Mouse (Mus musculus) adrenal gland, postnatal 25 days (tissue): ENCODE measurements around the gene Filip1l. TPM values are rescaled to one million over a fixed set of nuclear protein-coding genes. Genes with fewer than 3 reads are reported as not detected.
A peak's percentile ranks its signal among the peaks of the same experiment; 100 is the strongest.

Experiments
- DNase-seq: peaks from one replicate; pipeline ENCODE4 v3.0.0; 2021; ENCODE audit warnings: mixed read lengths
- total RNA-seq: library from RNA; stranded (reverse); gene quantifications from 2 replicates; pipeline ENCODE4 v1.2.3, GENCODE M21; 2021

The Filip1l gene
- total RNA-seq, 1 experiment from 2014 or later, result 15.5 TPM

- DNase-seq, result no peak
Measured at GRCm38 (mm10) chr16:57397845-57398244, 45.0 kb downstream of the Filip1l start.

- DNase-seq, result peak; percentile 68
Measured at GRCm38 (mm10) chr16:57398387-57399214, 45.7 kb downstream of the Filip1l start.

GRCm38 (mm10) chr16:57399566-57399965, 46.7 kb downstream of the Filip1l start:
- no peak for DNase-seq

- no peak for DNase-seq
Measured at GRCm38 (mm10) chr16:57401702-57402101, 48.8 kb downstream of the Filip1l start.

GRCm38 (mm10) chr16:57402910-57403309, 50.0 kb downstream of the Filip1l start:
- no peak for DNase-seq

- no peak for DNase-seq
Measured at GRCm38 (mm10) chr16:57403825-57404224, 50.9 kb downstream of the Filip1l start.

- DNase-seq, result no peak
Measured at GRCm38 (mm10) chr16:57412766-57413165, 59.9 kb downstream of the Filip1l start.

GRCm38 (mm10) chr16:57416049-57416448, 63.2 kb downstream of the Filip1l start:
- no peak for DNase-seq

- no peak for DNase-seq
Measured at GRCm38 (mm10) chr16:57417017-57417416, 64.1 kb downstream of the Filip1l start.

- DNase-seq, result no peak
Measured at GRCm38 (mm10) chr16:57417955-57418354, 65.1 kb downstream of the Filip1l start.

GRCm38 (mm10) chr16:57419332-57419731, 66.4 kb downstream of the Filip1l start:
- no peak for DNase-seq

- DNase-seq, result no peak
Measured at GRCm38 (mm10) chr16:57419881-57420280, 67.0 kb downstream of the Filip1l start.

- DNase-seq, result no peak
Measured at GRCm38 (mm10) chr16:57420773-57421556, 68.1 kb downstream of the Filip1l start.

- DNase-seq, result no peak
Measured at GRCm38 (mm10) chr16:57421680-57422417, 69.0 kb downstream of the Filip1l start.

- DNase-seq, result no peak
Measured at GRCm38 (mm10) chr16:57423001-57423800, 70.3 kb downstream of the Filip1l start.

- no peak for DNase-seq
Measured at GRCm38 (mm10) chr16:57426680-57427079, 73.8 kb downstream of the Filip1l start.

GRCm38 (mm10) chr16:57427516-57428285, 74.8 kb downstream of the Filip1l start:
- peak; percentile 63 for DNase-seq

- no peak for DNase-seq
Measured at GRCm38 (mm10) chr16:57428977-57429376, 76.1 kb downstream of the Filip1l start.

- DNase-seq, result no peak
Measured at GRCm38 (mm10) chr16:57431294-57431693, 78.4 kb downstream of the Filip1l start.

- DNase-seq, result no peak
Measured at GRCm38 (mm10) chr16:57433173-57433572, 80.3 kb downstream of the Filip1l start.

- DNase-seq, result no peak
Measured at GRCm38 (mm10) chr16:57433671-57434070, 80.8 kb downstream of the Filip1l start.
